Mouse (Mus musculus): ENCODE data around the gene Tpp1. TPM values are rescaled to one million over a fixed set of nuclear protein-coding genes. Genes with fewer than 3 reads are reported as not detected.

The Tpp1 gene
- polyA plus RNA-seq, 1 experiment from 2014 or later = 29.5 TPM

DNA sequence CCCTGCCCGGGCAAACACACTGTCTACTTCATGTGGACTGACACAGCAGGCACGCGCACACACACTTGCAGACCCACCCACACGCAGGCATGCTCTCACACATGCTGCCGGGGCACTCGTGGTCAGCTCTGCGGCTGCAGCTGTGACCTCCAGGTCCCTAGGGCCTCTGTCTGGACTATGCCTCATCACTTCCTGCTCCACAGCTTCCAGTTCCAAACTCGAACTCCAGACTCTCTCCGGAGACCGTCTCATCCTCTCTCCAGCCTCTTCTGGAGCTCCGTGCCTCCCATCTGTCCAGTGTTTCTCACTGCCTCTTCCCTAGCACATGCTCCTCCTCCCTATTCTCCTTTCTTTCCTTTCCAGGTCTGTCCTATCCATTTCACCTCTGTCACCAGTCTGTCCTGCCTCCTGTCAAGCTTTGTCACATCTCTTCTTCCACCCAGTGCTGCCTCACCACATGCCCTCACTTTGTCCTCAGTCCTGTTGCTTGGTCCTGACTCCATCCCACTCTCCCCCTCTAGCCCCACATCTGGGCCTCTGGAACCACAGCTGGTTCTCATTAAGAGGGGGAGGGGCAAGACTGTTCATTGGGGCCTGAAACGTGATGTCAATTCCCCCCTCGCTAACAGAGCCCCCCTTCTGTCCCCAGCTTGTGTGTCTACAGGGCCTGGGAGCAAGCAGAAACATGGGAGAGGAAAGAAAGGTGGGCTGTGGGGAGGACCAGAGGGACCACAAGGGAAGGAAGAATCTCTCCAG lies 25.9 kb upstream of the Tpp1 start:
- ATAC-seq = peak; percentile 13; the same call in 1 of the 2 replicates
- peaks cover 55% of the 10 kb centered on the region for H3K4me1 ChIP-seq
- no peak overlapping the region for H3K4me3 ChIP-seq
- H3K9me3 ChIP-seq (replicated peaks) = no peaks in the 10 kb centered on the region
- peak overlapping the region; percentile 28 for H3K4me2 ChIP-seq
- H3K9ac ChIP-seq = peak overlapping the region; percentile 40
- WGBS = 74% methylated on average over 13 of the region's 13 CpGs
- peaks cover 85% of the 10 kb centered on the region for H3K36me3 ChIP-seq (ENCODE audit: poor library complexity, severe bottlenecking)
- H3K27ac ChIP-seq = peak overlapping the region; percentile 61
- no peaks in the 10 kb centered on the region for H3K27me3 ChIP-seq

DNA sequence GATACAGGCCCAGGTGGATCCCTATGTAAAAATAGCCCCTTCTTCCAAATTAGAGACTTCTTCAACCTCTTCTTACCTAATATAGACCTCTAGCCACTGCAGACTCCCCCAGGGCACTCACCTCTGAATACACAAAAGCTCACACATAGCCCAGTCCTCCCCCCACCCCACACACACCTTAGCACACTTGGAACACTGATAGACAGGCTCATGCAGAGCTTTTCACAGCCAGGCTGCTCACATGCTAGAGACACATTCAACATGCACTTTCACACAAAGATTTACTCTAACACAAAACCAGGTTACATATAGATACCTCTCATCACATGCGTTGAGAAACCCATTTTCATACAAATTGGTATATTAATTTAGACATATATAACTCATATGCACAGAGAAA lies 25.3 kb upstream of the Tpp1 start:
- Histone ChIP-seq H3K36me3 (ENCODE audit: poor library complexity, severe bottlenecking) (peaks cover 85% of the 10 kb centered on the region), H3K9ac (peak overlapping the region; percentile 40; the same call in 1 of the 2 replicates), H3K4me1 (peaks cover 49% of the 10 kb centered on the region), H3K27me3 (no peaks in the 10 kb centered on the region), H3K27ac (no peak overlapping the region), H3K4me3 (no peak overlapping the region), H3K4me2 (peak overlapping the region; percentile 22; the same call in 1 of the 2 replicates), H3K9me3 (replicated peaks) (no peaks in the 10 kb centered on the region)
- no peak for ATAC-seq
- WGBS = 94% methylated on average over 1 of the region's 1 CpGs

DNA sequence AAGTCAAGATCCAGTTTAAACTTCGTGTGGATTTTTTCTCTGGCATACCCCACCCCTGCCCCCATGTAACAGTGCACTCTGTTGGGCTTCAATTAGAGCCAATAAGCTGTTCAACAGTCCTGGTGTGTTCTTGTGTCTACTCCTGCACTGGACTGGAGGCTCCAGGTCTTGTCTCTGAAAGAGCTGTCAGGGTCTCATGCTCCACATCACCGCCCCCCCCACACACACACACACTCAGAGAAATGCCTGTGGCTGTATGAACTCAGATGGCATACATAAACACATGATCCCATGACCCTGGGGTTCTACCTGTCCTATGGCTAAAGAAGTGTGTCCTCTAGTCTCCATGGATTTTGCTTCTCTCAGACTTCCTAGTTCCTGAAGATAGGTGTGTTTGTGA lies 24.0 kb upstream of the Tpp1 start:
- WGBS = 89% methylated on average over 2 of the region's 2 CpGs
- Histone ChIP-seq H3K9me3 (replicated peaks) (no peaks in the 10 kb centered on the region), H3K4me1 (peaks cover 55% of the 10 kb centered on the region)

DNA sequence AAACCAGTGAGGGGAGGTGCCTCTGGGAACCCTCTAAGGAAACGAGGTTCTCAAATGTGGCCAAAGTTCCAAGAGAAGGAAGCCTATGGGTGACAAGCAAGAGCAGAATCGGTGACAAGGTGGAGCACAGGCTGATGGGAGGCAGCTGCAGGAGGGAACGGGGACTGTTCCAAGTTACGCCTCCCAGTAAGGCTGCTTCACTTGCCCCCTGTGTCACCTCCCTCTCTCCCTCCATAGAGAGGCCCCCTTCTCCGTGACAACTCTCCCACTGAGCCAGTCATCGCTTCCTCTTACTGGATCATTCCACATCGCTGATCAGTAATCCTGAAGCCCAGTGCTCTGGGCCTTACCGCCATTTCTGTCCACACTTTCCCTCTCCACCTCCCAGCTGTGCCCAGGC lies 22.6 kb upstream of the Tpp1 start:
- H3K4me3 ChIP-seq = no peak overlapping the region
- H3K4me2 ChIP-seq = no peak overlapping the region
- no peaks in the 10 kb centered on the region for H3K27me3 ChIP-seq
- WGBS = 23% methylated on average over 8 of the region's 8 CpGs
- 0 out of 2 replicates have a peak, but pooled peaks have one; percentile 4 for ATAC-seq
- H3K9me3 ChIP-seq (replicated peaks) = no peaks in the 10 kb centered on the region
- peaks cover 85% of the 10 kb centered on the region for H3K36me3 ChIP-seq (ENCODE audit: poor library complexity, severe bottlenecking)
- H3K27ac ChIP-seq = no peak overlapping the region; the same call in 1 of the 2 replicates
- H3K4me1 ChIP-seq = peaks cover 57% of the 10 kb centered on the region
- H3K9ac ChIP-seq = no peak overlapping the region

More for the DNA sequence above, 24.0 kb upstream of the Tpp1 start:
- no peaks in the 10 kb centered on the region for H3K27me3 ChIP-seq
- peaks cover 85% of the 10 kb centered on the region for H3K36me3 ChIP-seq (ENCODE audit: poor library complexity, severe bottlenecking)
- H3K4me3 ChIP-seq = no peak overlapping the region
- no peak for ATAC-seq
- H3K4me2 ChIP-seq = no peak overlapping the region
- H3K27ac ChIP-seq = no peak overlapping the region
- H3K9ac ChIP-seq = no peak overlapping the region

DNA sequence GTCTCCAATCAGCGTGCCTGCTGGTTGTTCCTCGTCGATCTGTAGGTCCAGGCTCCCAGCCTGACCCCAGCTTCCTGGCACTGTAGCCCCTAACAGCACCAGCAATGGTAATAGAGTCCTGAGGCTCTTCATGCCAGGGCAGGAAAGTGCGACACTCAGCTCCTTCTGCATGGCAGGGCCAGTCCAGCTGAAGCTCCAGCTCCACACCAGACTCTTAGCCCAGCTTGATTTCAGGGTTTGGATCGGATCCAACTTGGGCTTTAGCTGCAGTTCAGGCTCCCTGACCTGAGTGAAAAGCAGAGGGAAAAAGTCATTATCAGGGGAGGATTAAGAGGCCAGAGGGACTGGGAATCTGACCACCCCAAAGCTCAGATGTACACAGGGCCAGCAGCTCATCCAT lies 21.0 kb upstream of the Tpp1 start:
- Histone ChIP-seq H3K4me2 (no peak overlapping the region), H3K9me3 (replicated peaks) (no peaks in the 10 kb centered on the region), H3K4me1 (peaks cover 53% of the 10 kb centered on the region), H3K4me3 (no peak overlapping the region), H3K27me3 (no peaks in the 10 kb centered on the region), H3K36me3 (ENCODE audit: poor library complexity, severe bottlenecking) (peaks cover 84% of the 10 kb centered on the region), H3K27ac (no peak overlapping the region), H3K9ac (no peak overlapping the region)
- ATAC-seq = no peak
- whole genome bisulfite sequencing = 89% methylated on average over 5 of the region's 5 CpGs

DNA sequence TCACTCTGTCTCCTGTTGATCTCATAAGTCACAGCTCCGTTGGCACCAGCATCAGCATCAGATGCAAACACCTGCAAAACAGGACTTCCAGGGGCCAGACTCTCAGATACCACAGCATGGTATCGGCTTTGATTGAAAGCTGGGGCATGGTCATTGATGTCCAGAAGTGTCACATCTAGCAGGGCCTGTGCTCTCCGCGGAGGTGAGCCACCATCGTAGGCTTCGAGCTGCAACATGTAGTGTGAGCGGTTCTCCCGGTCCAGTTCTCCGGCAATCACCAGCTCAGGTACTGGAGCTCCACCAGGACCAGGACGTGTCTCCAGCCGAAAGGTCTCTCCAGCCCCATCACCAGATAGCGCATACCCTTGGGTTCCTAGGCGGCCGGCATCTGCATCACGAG lies 20.3 kb upstream of the Tpp1 start:
- no peak for ATAC-seq
- Histone ChIP-seq H3K36me3 (ENCODE audit: poor library complexity, severe bottlenecking) (peaks cover 86% of the 10 kb centered on the region), H3K27ac (no peak overlapping the region), H3K4me3 (no peak overlapping the region), H3K9ac (no peak overlapping the region), H3K4me1 (peaks cover 53% of the 10 kb centered on the region), H3K9me3 (replicated peaks) (no peaks in the 10 kb centered on the region), H3K4me2 (no peak overlapping the region), H3K27me3 (no peaks in the 10 kb centered on the region)
- WGBS = 95% methylated on average over 15 of the region's 15 CpGs

DNA sequence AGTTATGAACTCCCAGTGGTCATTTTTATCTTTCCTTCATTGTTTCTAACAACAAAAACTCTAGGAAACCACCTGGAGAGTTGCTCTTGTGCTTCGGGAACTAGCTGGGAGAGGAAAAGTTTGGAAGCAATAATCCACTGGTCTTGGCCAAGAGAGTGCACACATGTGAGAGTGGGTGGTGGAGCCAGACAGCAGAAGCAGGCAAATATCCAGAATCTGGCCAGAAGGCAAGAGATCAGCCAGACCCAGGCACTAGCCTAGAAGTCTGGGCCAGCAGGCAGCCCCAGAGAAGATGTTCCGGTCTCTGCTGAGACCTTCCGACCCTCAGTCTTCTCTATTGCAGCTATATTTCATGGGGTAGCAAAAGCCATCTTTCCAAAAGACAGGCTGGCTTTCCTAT lies 17.9 kb upstream of the Tpp1 start:
- Histone ChIP-seq H3K4me3 (no peak overlapping the region), H3K9ac (no peak overlapping the region), H3K27ac (no peak overlapping the region), H3K36me3 (ENCODE audit: poor library complexity, severe bottlenecking) (peaks cover 91% of the 10 kb centered on the region), H3K9me3 (replicated peaks) (no peaks in the 10 kb centered on the region), H3K27me3 (peaks cover 1% of the 10 kb centered on the region; the same call in 1 of the 2 replicates), H3K4me1 (peaks cover 34% of the 10 kb centered on the region), H3K4me2 (no peak overlapping the region)
- 89% methylated on average over 3 of the region's 3 CpGs for WGBS
- no peak for ATAC-seq

DNA sequence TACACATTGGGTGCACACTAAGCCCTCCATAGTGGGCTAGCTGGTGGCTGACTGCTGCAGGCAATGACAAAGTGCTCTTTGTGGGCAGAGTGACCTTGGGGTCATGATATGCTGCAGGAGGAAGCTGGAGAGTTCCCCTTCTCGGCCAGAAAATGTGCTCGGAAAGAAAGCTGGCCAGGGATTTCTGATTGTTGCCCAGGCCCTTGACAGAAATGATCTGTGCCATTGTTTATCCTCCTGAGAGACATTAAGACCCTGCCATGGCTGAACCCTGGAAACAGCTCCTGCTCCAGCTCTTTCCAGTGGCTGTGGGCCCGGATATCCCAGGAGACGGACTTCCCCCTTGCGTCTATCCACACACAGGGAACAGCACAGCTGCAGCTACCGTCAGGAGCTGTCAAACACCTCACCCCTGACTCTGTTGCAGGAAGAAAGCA lies 15.7 kb upstream of the Tpp1 start:
- H3K36me3 ChIP-seq (ENCODE audit: poor library complexity, severe bottlenecking) = peaks cover 97% of the 10 kb centered on the region

DNA sequence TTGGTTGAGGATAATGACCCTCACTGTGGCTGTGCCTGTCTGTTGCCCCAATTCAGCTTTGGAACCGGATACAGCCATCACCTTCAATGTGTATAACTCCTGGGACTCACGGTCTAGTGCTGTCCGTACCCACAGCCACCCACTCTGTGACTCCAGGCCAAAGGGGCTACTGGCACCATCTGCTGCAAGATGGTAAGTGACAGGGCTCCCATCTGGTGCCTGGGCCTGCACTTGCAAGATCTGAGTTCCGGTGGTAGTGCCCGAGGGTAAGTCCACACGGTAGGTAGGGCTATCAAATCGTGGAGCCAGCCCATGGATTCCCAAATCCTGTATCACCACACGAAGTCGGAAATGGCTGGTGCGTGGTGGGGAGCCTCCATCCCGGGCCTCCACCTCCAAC lies 12.3 kb upstream of the Tpp1 start:
- H3K4me3 ChIP-seq = no peak overlapping the region
- 88% methylated on average over 11 of the region's 11 CpGs for WGBS
- H3K27me3 ChIP-seq = peaks cover 29% of the 10 kb centered on the region
- H3K36me3 ChIP-seq (ENCODE audit: poor library complexity, severe bottlenecking) = peaks cover 90% of the 10 kb centered on the region
- no peaks in the 10 kb centered on the region for H3K9me3 ChIP-seq (replicated peaks)
- H3K4me1 ChIP-seq = peaks cover 21% of the 10 kb centered on the region
- H3K9ac ChIP-seq = no peak overlapping the region
- ATAC-seq = no peak
- H3K4me2 ChIP-seq = no peak overlapping the region
- no peak overlapping the region for H3K27ac ChIP-seq

More for the DNA sequence above, 15.7 kb upstream of the Tpp1 start:
- H3K4me2 ChIP-seq = no peak overlapping the region
- peaks cover 21% of the 10 kb centered on the region for H3K27me3 ChIP-seq
- WGBS = 35% methylated on average over 6 of the region's 6 CpGs
- no peaks in the 10 kb centered on the region for H3K9me3 ChIP-seq (replicated peaks)
- no peak overlapping the region for H3K4me3 ChIP-seq
- ATAC-seq = no peak
- peak overlapping the region; percentile 6; the same call in 1 of the 2 replicates for H3K27ac ChIP-seq
- peak overlapping the region; percentile 27; the same call in 1 of the 2 replicates for H3K9ac ChIP-seq
- peaks cover 29% of the 10 kb centered on the region for H3K4me1 ChIP-seq

DNA sequence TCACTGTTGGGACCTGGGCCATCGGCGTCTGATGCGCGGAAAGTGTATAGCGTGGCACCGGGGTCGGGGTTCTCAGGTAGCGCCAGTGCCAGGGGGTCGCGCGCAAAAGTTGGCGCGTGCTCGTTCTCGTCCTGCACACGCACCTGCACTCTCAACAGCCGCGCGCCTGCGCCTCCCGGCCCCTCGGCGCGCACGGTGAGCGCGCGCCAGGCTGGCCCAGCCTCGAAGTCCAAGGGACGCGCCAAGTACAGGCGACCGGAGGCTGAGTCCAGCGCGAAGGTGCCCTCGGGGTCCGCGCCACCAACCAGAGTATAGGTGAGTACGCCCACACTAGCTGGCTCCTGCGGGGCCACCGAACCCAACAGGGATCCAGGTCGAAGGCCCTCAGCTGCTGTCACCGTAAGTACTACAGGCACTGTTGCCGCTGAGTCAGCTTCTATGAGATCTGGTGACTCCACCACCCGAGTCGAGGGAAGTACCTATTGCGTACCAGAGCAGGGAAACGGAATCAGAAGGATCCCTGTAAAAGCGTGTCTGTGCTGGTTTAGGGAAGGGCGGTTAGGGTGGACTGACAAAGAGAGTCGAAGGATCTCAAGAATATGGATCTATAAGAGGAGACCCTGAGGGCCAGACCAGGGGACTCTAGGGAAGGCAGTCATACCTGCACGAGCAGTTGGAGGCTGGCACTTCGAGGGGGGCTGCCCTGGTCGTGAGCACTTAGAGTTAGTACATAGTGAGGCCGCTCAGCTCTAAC lies 10.7 kb upstream of the Tpp1 start:
- H3K4me2 ChIP-seq = no peak overlapping the region
- H3K4me3 ChIP-seq = no peak overlapping the region
- ATAC-seq = no peak
- no peaks in the 10 kb centered on the region for H3K9me3 ChIP-seq (replicated peaks)
- no peak overlapping the region for H3K9ac ChIP-seq
- peaks cover 90% of the 10 kb centered on the region for H3K36me3 ChIP-seq (ENCODE audit: poor library complexity, severe bottlenecking)
- peaks cover 5% of the 10 kb centered on the region for H3K4me1 ChIP-seq
- H3K27ac ChIP-seq = no peak overlapping the region
- 19% methylated on average over 55 of the region's 55 CpGs for WGBS
- peaks cover 29% of the 10 kb centered on the region for H3K27me3 ChIP-seq

DNA sequence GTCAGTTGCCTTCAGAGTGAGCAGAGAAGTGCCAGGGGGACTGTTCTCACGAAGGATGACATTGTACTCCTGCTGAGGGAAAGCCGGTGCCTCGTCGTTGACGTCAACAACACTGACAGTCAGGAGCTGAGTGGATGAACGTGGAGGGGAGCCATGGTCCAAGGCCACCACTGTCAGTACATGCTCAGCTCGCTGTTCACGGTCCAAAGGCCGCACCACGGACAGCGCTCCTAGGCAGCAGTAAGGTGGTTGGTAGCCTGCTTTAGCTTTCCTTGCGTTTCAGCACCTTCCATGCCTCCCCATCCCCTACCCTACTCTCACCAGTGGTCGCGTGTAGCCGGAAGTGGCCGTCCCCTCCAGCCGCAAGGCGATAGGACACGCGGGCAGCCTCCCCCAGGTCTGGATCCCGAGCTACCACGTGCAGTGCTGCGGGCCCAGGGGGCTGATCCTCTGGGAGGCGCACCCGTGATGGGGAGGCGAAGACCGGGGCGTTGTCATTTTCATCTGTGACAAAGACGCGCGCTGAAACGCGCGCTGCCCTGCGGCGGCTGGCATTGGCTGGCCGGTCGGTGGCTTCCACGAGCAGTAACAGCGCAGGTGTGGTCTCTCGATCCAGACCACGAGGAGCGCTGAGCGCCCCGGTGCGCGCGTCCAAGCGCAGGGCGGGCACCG lies 9.9 kb upstream of the Tpp1 start:
- Histone ChIP-seq H3K9me3 (replicated peaks) (no peaks in the 10 kb centered on the region), H3K36me3 (ENCODE audit: poor library complexity, severe bottlenecking) (peaks cover 91% of the 10 kb centered on the region), H3K4me1 (no peaks in the 10 kb centered on the region), H3K27ac (no peak overlapping the region), H3K4me3 (no peak overlapping the region), H3K4me2 (no peak overlapping the region), H3K27me3 (peaks cover 29% of the 10 kb centered on the region), H3K9ac (no peak overlapping the region)
- WGBS = 18% methylated on average over 46 of the region's 51 CpGs
- ATAC-seq = no peak

DNA sequence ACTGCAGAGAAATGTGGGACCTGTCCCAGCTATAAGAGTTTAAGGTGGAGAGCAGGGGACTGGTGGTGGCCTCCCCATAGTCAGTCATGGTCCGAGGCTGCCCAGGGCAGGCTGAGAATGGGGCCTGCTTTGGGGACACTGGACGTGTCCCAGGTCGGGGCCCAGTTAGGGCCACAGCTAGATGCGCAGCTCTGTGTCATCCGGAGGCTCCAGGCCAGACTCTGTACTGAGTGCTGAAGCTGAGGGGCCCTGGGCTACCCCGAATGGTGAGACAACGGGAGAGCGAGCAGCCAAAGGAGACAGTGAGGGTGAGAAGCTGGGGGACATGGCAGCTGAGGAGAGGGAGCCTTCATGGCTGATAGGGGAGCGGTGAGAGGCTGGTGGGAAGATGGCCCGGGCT lies 1.2 kb upstream of the Tpp1 start:
- no peak overlapping the region for H3K4me3 ChIP-seq
- H3K4me2 ChIP-seq = no peak overlapping the region
- peaks cover 77% of the 10 kb centered on the region for H3K36me3 ChIP-seq (ENCODE audit: poor library complexity, severe bottlenecking)
- H3K27ac ChIP-seq = no peak overlapping the region
- peaks cover 14% of the 10 kb centered on the region for H3K4me1 ChIP-seq
- no peak for ATAC-seq
- no peaks in the 10 kb centered on the region for H3K27me3 ChIP-seq
- H3K9me3 ChIP-seq (replicated peaks) = no peaks in the 10 kb centered on the region
- 88% methylated on average over 10 of the region's 10 CpGs for WGBS
- no peak overlapping the region for H3K9ac ChIP-seq
